Mouse (Mus musculus): ENCODE measurements at regions not wholly inside any gene's neighbourhood (a gene's known extent, or its start where the extent isn't known, plus 50 kb on each side); places are given as distances from the start of the nearest gene placed in this dataset.

DNA sequence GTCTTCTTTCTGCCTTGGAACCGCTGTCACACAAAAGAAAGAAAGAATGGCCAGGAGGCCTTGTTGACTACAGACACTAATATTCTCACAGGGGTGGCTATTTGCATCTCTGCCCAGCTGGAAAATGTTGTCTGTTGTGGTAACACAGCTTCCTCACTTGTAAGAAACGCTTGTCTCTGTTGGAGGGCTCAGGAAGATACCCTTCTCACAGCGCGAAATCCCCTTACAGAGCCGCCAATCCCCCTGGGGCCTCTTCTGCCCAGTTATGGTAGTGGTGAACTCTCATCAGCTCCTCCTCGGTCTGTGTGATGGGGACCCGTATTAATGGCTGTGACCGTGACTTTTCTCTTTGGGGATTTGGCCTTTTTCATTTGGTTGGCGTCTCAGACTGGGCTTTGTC, 1022.5 kb downstream of the Adgrl2 start:
- no peak for DNase-seq

DNA sequence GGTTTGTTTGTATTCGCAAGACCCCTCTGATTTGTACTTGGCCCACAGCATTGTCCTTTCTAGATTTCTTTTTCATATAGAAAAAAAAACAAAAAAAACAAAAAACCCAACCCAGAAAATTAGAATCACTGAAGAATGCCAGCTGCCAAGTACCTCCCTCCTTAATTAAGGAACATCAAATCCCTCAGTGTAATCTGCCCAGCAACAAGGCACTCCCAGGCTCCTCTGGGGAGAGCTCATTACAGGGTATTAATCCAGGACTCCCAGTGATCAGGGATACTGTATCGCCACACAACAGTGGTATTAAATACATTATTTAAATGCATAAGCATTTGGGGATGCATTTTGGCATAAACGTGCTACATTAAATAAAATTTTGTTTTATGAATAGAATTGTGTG, 1023.1 kb downstream of the Adgrl2 start:
- DNase-seq: no peak

DNA sequence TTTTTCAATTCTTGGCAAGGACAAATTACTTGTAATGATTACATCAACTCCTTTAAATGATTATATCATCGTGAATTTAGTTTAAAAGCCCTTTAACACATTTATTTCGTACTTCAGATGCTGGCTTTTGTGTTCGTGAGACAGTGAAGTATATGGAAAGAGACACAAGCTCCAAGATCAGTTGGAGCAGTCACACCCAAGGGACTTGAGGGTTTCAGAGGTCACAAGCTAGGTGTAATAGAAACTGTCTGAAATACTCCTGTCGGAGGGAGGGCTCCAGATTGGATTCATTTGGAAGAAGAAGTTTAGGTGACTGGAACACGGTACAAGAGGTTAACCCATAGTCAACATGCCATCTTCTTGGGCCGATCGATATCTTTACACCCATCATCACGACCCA, 1023.5 kb downstream of the Adgrl2 start:
- DNase-seq: no peak

GRCm38 (mm10) chr3:147966379-147966778, 1024.0 kb downstream of the Adgrl2 start:
- no peak for DNase-seq

DNA sequence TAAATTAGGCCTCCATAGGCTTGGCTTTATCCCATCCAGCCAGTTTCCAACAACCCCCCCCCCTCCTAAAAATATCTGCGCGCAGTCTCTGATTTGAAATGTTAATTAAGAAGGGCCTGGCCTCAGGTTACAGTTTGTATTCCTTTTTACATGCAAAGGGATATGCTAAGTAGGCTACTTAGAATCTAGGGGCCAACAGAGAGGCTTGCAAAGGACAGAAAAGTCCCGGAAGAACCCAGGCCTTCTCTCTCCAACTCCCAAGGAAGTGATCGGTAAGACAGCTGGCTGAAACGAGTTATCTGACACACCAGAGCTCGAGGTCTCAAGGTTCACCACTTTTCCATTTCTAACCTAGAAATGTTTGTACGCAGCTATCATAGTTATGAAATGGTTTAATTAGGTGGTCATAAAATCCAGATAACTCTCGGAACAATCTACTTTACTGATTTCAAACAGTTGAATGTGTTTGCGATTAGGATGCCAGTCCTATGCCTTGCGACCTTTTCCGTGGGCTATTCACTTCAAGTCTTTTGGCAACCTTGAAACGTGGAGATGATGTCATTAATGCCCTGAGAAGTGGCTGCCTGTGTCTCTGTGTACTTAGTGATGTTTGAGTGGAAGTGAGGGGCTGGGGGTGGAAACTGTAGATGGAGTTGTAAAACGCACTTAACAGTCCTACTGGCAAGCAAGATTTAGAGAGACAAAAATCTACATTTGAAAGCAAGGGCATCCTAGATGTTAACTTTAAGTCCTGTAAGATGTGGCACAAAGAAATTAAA, 1026.5 kb downstream of the Adgrl2 start:
- DNase-seq: no peak

DNA sequence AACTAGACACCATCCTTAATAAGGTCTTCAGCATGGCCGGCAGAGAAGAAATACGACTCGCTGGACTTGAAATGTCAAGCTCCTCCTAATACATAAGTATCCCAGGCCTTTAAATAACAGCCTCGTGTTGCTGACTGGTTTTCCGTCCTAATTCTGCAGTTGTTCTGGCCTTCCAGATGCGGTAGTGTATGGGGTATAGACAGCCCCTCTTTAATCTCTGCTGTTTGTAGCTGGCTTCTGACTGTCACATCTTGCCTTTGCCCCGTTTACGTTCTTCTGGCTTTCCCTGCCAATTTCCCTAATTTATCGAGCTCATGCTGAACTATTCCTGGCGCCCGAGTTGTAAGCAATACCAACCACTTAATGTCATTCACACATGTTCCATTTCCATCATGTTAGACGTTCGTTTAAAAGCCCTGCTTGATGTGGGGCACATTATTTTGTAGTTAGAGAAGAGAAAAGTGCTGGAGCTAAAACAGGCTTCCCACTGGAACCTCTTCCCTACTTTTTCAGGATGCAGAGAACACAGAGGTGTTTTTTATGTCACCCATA, 1042.2 kb downstream of the Adgrl2 start:
- DNase-seq: no peak

GRCm38 (mm10) chr3:147943314-147943713, 1047.0 kb downstream of the Adgrl2 start:
- no peak for DNase-seq

GRCm38 (mm10) chr3:147930811-147931251, 1059.5 kb downstream of the Adgrl2 start:
- no peak for DNase-seq

- DNase-seq: no peak
Observed at GRCm38 (mm10) chr3:147920181-147920580, 1068.0 kb downstream of the Ttll7 start.

- DNase-seq: no peak
Observed at GRCm38 (mm10) chr3:147919701-147920100, 1067.5 kb downstream of the Ttll7 start.

GRCm38 (mm10) chr3:147919146-147919545, 1067.0 kb downstream of the Ttll7 start:
- DNase-seq: no peak

- DNase-seq: no peak
Observed at GRCm38 (mm10) chr3:147896751-147897150, 1044.6 kb downstream of the Ttll7 start.

- no peak for DNase-seq
Observed at GRCm38 (mm10) chr3:147891682-147892081, 1039.5 kb downstream of the Ttll7 start.

DNA sequence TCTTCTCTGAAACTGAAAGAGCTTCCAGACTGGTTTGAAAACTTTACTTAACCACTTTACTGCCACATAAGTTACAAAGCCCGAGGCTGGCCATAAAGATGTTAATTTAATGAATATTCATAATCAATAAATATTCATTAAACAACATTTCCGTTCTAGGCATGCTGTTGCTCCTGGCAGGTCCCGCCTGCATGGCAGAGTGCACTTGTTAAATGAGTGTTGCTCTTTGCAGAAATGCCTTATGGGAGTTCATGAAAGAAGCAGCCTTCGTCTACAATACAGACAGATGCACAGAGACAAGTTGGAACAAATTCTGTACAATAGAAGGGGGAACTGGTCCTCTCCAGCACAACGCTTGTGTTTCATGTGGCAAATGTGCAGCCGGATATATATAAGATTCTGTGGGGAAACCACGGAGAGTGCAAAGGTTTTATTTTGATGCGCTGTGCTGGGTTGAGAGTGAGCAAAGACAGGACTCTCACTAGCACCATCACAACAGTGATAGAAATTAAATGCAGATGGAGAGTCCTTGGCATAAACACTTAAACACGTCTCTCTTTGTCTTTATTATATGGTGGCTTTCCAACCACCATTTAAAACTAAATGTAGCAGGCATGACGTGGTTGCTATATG, 1034.2 kb downstream of the Ttll7 start:
- no peak for DNase-seq

DNA sequence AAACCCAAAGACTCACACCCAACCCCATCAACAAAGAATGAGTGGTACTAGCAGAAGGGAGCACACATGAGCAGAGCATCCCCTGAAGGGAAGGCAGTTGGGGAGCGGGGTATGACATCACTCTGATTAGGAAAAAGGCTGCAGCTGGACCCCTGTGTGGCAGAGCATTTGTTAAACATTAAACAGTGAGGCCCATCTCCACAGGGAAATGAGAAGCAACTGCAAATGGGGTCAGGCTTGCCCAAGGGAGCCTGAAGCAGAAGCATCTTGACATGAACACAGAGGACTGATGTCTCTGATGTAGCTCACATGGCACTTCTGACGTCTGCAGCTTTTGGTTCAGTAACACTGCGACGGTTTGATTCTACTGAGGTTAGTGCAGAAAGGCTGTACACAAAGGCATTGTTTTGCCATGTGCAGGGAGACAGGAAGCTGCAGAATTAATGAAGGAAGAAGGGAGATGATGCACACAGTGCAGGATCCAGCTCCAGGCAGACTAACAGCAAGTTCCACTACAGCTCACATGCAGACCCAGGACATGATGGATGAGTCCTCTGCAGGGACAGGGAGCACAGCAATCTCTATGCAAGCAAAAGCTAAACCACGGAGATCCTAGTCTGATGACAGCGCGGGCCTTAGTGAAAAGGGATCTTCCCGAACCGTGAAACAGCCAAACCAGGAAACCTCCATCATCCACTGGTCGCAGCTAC, 1030.9 kb downstream of the Ttll7 start:
- no peak for DNase-seq

DNA sequence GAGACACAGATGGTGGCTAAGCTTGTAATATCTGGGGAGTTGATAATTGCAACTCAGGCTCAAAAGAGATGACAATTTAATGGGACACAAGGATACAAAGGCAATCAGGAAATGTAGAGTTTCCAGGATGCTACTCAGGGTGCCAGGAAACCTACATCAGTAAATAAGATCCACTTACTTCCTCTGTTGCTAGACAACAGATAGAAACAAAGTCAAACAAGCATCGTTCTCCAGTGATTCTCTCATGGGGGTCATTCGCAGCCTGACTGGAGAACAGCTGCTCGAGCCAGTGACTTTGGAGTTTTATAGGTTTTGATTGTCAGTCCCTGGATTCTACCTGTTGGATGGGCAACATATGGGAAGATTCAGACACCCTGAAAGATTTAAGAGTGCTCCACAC, 1026.5 kb downstream of the Ttll7 start:
- no peak for DNase-seq

DNA sequence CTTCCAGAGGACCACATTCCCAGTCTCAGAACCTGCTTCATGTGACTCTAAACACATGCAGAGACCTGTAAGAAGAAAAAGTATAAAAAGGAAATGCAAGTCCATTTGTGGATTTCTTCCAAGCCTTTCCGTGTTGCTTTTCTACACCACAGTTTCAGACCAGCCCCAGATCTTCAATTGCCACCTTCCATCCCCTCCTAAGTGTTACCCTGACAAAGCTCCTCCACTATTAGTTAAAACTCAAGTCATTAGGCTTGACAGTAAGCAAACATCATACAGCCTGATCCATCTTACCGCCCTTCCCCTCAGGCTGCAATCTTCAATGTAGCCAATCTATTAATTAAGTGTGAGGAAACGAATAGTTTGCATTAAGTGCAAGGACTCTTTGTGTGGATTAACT, 1016.1 kb downstream of the Ttll7 start:
- no peak for DNase-seq

DNA sequence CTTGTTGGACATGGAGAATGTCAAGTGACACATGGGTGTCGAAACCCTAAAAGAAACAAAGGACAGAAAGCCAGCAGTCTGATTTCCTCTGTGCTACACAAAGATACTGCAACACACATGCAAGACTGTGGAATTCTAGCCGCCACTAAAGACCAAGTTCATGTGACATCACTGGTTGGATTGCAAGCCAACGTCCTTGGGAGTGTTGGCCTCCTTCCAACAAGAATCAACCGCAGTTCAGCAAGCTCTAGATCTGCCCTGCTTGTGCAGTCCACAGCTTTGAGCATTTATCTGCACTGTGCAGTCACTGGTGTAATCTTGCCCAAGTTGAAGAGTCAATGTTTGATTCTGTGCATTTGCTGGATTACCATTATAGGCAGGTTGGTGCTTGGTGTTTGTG, 1001.2 kb downstream of the Ttll7 start:
- no peak for DNase-seq

GRCm38 (mm10) chr3:147852830-147853229, 1000.7 kb downstream of the Ttll7 start:
- DNase-seq: no peak

- DNase-seq: no peak
Observed at GRCm38 (mm10) chr3:147841357-147841756, 989.2 kb downstream of the Ttll7 start.

GRCm38 (mm10) chr3:147838816-147839215, 986.6 kb downstream of the Ttll7 start:
- no peak for DNase-seq

DNA sequence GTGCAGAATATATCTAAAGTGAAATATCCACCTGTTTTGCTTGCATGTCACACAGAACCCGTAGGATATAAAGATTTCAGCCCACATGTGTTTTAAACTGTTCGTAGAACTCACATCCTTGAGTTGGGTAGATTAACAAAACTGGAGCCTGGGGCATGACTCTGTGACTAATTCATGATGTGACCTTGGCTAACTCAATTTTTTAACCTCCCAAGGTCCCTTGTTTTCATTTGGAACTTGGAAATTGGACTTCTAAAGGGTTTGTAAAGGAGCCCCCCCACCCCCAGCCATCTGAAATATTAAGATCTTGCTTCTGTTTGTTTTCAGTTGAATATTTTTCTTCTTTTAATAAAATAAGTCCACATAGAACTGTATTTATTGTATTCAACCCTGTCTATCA, 983.5 kb downstream of the Ttll7 start:
- DNase-seq: peak in 1 of 2 experiments; percentile 1

GRCm38 (mm10) chr3:147825337-147825736, 973.2 kb downstream of the Ttll7 start:
- no peak for DNase-seq

- DNase-seq: no peak
Observed at GRCm38 (mm10) chr3:147824451-147824850, 972.3 kb downstream of the Ttll7 start.

Data from kidney, adult 8-10 months (tissue).